Mouse (Mus musculus): Measurements from ENCODE around the gene Rpain.

Rpain gene

GRCm38 (mm10) chr11:70969821-70970559 is at the start of gene Rpain, which contains the start of gene Nup88:
Gene Rpain (plus strand): TSS chr11:70970213.
Gene Nup88 (minus strand): TSS chr11:70969973.
- DNase-seq (ENCODE audit: low read depth): peak; percentile 97

- no peak for DNase-seq (ENCODE audit: low read depth)
Observed at GRCm38 (mm10) chr11:70931461-70931860, 38.6 kb upstream of the Rpain start.

GRCm38 (mm10) chr11:70935316-70935715 is 34.7 kb upstream of the Rpain start:
- no peak for DNase-seq (ENCODE audit: low read depth)

GRCm38 (mm10) chr11:70942596-70942995 is 27.4 kb upstream of the Rpain start:
- DNase-seq (ENCODE audit: low read depth): no peak

GRCm38 (mm10) chr11:70943651-70944050 is 26.4 kb upstream of the Rpain start:
- DNase-seq (ENCODE audit: low read depth): no peak

GRCm38 (mm10) chr11:70944935-70945817 is 24.8 kb upstream of the Rpain start:
- no peak for DNase-seq (ENCODE audit: low read depth)

- DNase-seq (ENCODE audit: low read depth): no peak
Observed at GRCm38 (mm10) chr11:70954711-70955110, 15.3 kb upstream of the Rpain start.

- DNase-seq (ENCODE audit: low read depth): no peak
Observed at GRCm38 (mm10) chr11:70960786-70961554, 9.0 kb upstream of the Rpain start.

- no peak for DNase-seq (ENCODE audit: low read depth)
Observed at GRCm38 (mm10) chr11:70964222-70964907, 5.6 kb upstream of the Rpain start.

GRCm38 (mm10) chr11:70969271-70969794 is 680 bp upstream of the Rpain start:
- no peak for DNase-seq (ENCODE audit: low read depth)

GRCm38 (mm10) chr11:70970560-70971540 is 837 bp downstream of the Rpain start:
- peak; percentile 76 for DNase-seq (ENCODE audit: low read depth)

- no peak for DNase-seq (ENCODE audit: low read depth)
Observed at GRCm38 (mm10) chr11:70972586-70972985, 2.6 kb downstream of the Rpain start.

- peak; percentile 47 for DNase-seq (ENCODE audit: low read depth)
Observed at GRCm38 (mm10) chr11:70973947-70974346, 3.9 kb downstream of the Rpain start.

- no peak for DNase-seq (ENCODE audit: low read depth)
Observed at GRCm38 (mm10) chr11:70975193-70975592, 5.2 kb downstream of the Rpain start.

GRCm38 (mm10) chr11:70977293-70977692 is 7.3 kb downstream of the Rpain start:
- no peak for DNase-seq (ENCODE audit: low read depth)

- no peak for DNase-seq (ENCODE audit: low read depth)
Observed at GRCm38 (mm10) chr11:70980232-70980631, 10.2 kb downstream of the Rpain start.

GRCm38 (mm10) chr11:70980751-70981510 is 10.9 kb downstream of the Rpain start:
- DNase-seq (ENCODE audit: low read depth): no peak

GRCm38 (mm10) chr11:70982030-70982429 is 12.0 kb downstream of the Rpain start:
- DNase-seq (ENCODE audit: low read depth): peak; percentile 23

GRCm38 (mm10) chr11:70982557-70983228 is 12.7 kb downstream of the Rpain start, which contains the start of gene C1qbp:
Gene C1qbp (minus strand): TSS chr11:70983026.
- DNase-seq (ENCODE audit: low read depth): peak; percentile 93

Measured in induced T-regulatory cell, adult 2 months (primary cell).